Mouse (Mus musculus): ENCODE measurements at regions not wholly inside any gene's neighbourhood (a gene's known extent, or its start where the extent isn't known, plus 50 kb on each side); places are given as distances from the start of the nearest gene placed in this dataset.

GRCm38 (mm10) chr16:73835715-73836440 lies 575.7 kb downstream of the Robo2 start:
- intact Hi-C loops (cut with DNase I) = no loop called here
- no peak for DNase-seq

GRCm38 (mm10) chr16:73821387-73822338 lies 590.0 kb downstream of the Robo2 start:
- intact Hi-C loops (cut with DNase I) = no loop called here

GRCm38 (mm10) chr16:73804572-73804971 lies 607.1 kb downstream of the Robo2 start:
- intact Hi-C loops (cut with DNase I) = no loop called here
- no peak for DNase-seq

More at GRCm38 (mm10) chr16:73821387-73822338, 590.0 kb downstream of the Robo2 start:
- DNase-seq = no peak

- intact Hi-C loops (cut with DNase I) = no loop called here
- DNase-seq = no peak
These were observed 615.0 kb downstream of the Robo2 start for GRCm38 (mm10) chr16:73796528-73797171.

- no peak for DNase-seq
- intact Hi-C loops (cut with DNase I) = no loop called here
These were observed 626.6 kb downstream of the Robo2 start for GRCm38 (mm10) chr16:73785074-73785438.

GRCm38 (mm10) chr16:73784296-73785073 lies 627.1 kb downstream of the Robo2 start:
- DNase-seq = no peak

GRCm38 (mm10) chr16:73772454-73772853 lies 639.2 kb downstream of the Robo2 start:
- DNase-seq = no peak
- intact Hi-C loops (cut with DNase I) = no loop called here

More at GRCm38 (mm10) chr16:73784296-73785073, 627.1 kb downstream of the Robo2 start:
- intact Hi-C loops (cut with DNase I) = no loop called here

- intact Hi-C loops (cut with DNase I) = no loop called here
- no peak for DNase-seq
These were observed 641.2 kb downstream of the Robo2 start for GRCm38 (mm10) chr16:73770440-73770856.

GRCm38 (mm10) chr16:73769729-73770128 lies 641.9 kb downstream of the Robo2 start:
- intact Hi-C loops (cut with DNase I) = no loop called here
- DNase-seq = no peak

- intact Hi-C loops (cut with DNase I) = no loop called here
- no peak for DNase-seq
These were observed 642.9 kb downstream of the Robo2 start for GRCm38 (mm10) chr16:73768706-73769105.

- intact Hi-C loops (cut with DNase I) = no loop called here
- DNase-seq = no peak
These were observed 646.4 kb downstream of the Robo2 start for GRCm38 (mm10) chr16:73765184-73765583.

GRCm38 (mm10) chr16:73760921-73761320 lies 650.7 kb downstream of the Robo2 start:
- intact Hi-C loops (cut with DNase I) = no loop called here
- no peak for DNase-seq

GRCm38 (mm10) chr16:73758872-73759271 lies 652.8 kb downstream of the Robo2 start:
- DNase-seq = no peak
- intact Hi-C loops (cut with DNase I) = no loop called here

- no peak for DNase-seq
- intact Hi-C loops (cut with DNase I) = no loop called here
These were observed 657.3 kb downstream of the Robo2 start for GRCm38 (mm10) chr16:73754302-73754701.

GRCm38 (mm10) chr16:73728297-73728696 lies 683.3 kb downstream of the Robo2 start:
- intact Hi-C loops (cut with DNase I) = no loop called here
- DNase-seq = no peak

GRCm38 (mm10) chr16:73719691-73720090 lies 691.9 kb downstream of the Robo2 start:
- peak; percentile 10 for DNase-seq
- intact Hi-C loops (cut with DNase I) = no loop called here

- intact Hi-C loops (cut with DNase I) = no loop called here
- DNase-seq = no peak
These were observed 695.3 kb downstream of the Robo2 start for GRCm38 (mm10) chr16:73716301-73716700.

GRCm38 (mm10) chr16:73707051-73707450 lies 704.6 kb downstream of the Robo2 start:
- DNase-seq = no peak
- intact Hi-C loops (cut with DNase I) = no loop called here

- intact Hi-C loops (cut with DNase I) = no loop called here
- DNase-seq = peak; percentile 58
These were observed 722.4 kb downstream of the Robo2 start for GRCm38 (mm10) chr16:73689274-73689673.

GRCm38 (mm10) chr16:73679804-73680203 lies 731.8 kb downstream of the Robo2 start:
- no peak for DNase-seq
- intact Hi-C loops (cut with DNase I) = no loop called here

Data from left cerebral cortex, postnatal 4 days (tissue).